Mouse (Mus musculus): ENCODE measurements around the gene Carmil3. TPM values are rescaled to one million over a fixed set of nuclear protein-coding genes. Genes with fewer than 3 reads are reported as not detected.

Carmil3 gene
- polyA plus RNA-seq, 1 experiment from 2014 or later: 14.6 TPM

GRCm38 (mm10) chr14:55540067-55540786, 49.8 kb downstream of the Carmil3 start, which contains the start of gene Pck2:
TSS of gene Pck2 (plus strand) at chr14:55540266.
- H3K36me3 ChIP-seq (ENCODE audit: control insufficient read depth, insufficient read depth, low read length): no peaks in the 10 kb centered on the region
- H3K4me3 ChIP-seq (ENCODE audit: low read depth, low read length): peak within 1 kb of the TSS; percentile 54
- peaks cover 8% of the 10 kb centered on the region; the same call in 1 of the 2 replicates for H3K4me1 ChIP-seq (replicated peaks; ENCODE audit: control insufficient read depth, insufficient read depth, low read length)
- peak; percentile 86 for ATAC-seq (replicated peaks; ENCODE audit: low FRiP score)
- no peaks in the 10 kb centered on the region for H3K27me3 ChIP-seq (ENCODE audit: control insufficient read depth, insufficient read depth, low read length)
- peak; percentile 87 for DNase-seq (ENCODE audit: low spot score)
- H3K9ac ChIP-seq (ENCODE audit: low read length): peak within 1 kb of the TSS; percentile 77
- H3K4me2 ChIP-seq (ENCODE audit: low read depth, low read length, severe bottlenecking): peak within 1 kb of the TSS; percentile 83
- H3K9me3 ChIP-seq (ENCODE audit: control insufficient read depth, low read length): no peaks in the 10 kb centered on the region
- H3K27ac ChIP-seq (ENCODE audit: low read depth, low read length): peak within 1 kb of the TSS; percentile 72
- under 1% methylated on average over 32 of the region's 32 CpGs for WGBS

GRCm38 (mm10) chr14:55540787-55541321, 50.4 kb downstream of the Carmil3 start:
- Histone ChIP-seq H3K9ac (ENCODE audit: low read length) (peak overlapping the region; percentile 77), H3K4me1 (replicated peaks; ENCODE audit: control insufficient read depth, insufficient read depth, low read length) (peaks cover 8% of the 10 kb centered on the region; the same call in 1 of the 2 replicates), H3K9me3 (ENCODE audit: control insufficient read depth, low read length) (no peaks in the 10 kb centered on the region), H3K27ac (ENCODE audit: low read depth, low read length) (peak overlapping the region; percentile 72), H3K27me3 (ENCODE audit: control insufficient read depth, insufficient read depth, low read length) (no peaks in the 10 kb centered on the region), H3K36me3 (ENCODE audit: control insufficient read depth, insufficient read depth, low read length) (no peaks in the 10 kb centered on the region), H3K4me3 (ENCODE audit: low read depth, low read length) (peak overlapping the region; percentile 54), H3K4me2 (ENCODE audit: low read depth, low read length, severe bottlenecking) (peak overlapping the region; percentile 83)
- WGBS: 9% methylated on average over 10 of the region's 10 CpGs
- ATAC-seq (replicated peaks; ENCODE audit: low FRiP score) (peak; percentile 32; the same call in 1 of the 2 replicates), DNase-seq (ENCODE audit: low spot score) (peak; percentile 79)

GRCm38 (mm10) chr14:55542268-55542667, 51.8 kb downstream of the Carmil3 start:
- no peak for DNase-seq (ENCODE audit: low spot score)
- H3K4me2 ChIP-seq (ENCODE audit: low read depth, low read length, severe bottlenecking): no peak overlapping the region
- no peak overlapping the region for H3K9ac ChIP-seq (ENCODE audit: low read length)
- H3K4me3 ChIP-seq (ENCODE audit: low read depth, low read length): no peak overlapping the region
- peaks cover 8% of the 10 kb centered on the region; the same call in 1 of the 2 replicates for H3K4me1 ChIP-seq (replicated peaks; ENCODE audit: control insufficient read depth, insufficient read depth, low read length)
- H3K27me3 ChIP-seq (ENCODE audit: control insufficient read depth, insufficient read depth, low read length): no peaks in the 10 kb centered on the region
- WGBS: 96% methylated on average over 12 of the region's 12 CpGs
- no peak for ATAC-seq (replicated peaks; ENCODE audit: low FRiP score)
- no peaks in the 10 kb centered on the region for H3K36me3 ChIP-seq (ENCODE audit: control insufficient read depth, insufficient read depth, low read length)
- no peak overlapping the region for H3K27ac ChIP-seq (ENCODE audit: low read depth, low read length)
- no peaks in the 10 kb centered on the region for H3K9me3 ChIP-seq (ENCODE audit: control insufficient read depth, low read length)

GRCm38 (mm10) chr14:55544334-55544733, 53.9 kb downstream of the Carmil3 start:
- ATAC-seq (replicated peaks; ENCODE audit: low FRiP score) (no peak), DNase-seq (ENCODE audit: low spot score) (no peak)
- Histone ChIP-seq H3K4me1 (replicated peaks; ENCODE audit: control insufficient read depth, insufficient read depth, low read length) (peaks cover 8% of the 10 kb centered on the region; the same call in 1 of the 2 replicates), H3K4me3 (ENCODE audit: low read depth, low read length) (no peak overlapping the region), H3K27me3 (ENCODE audit: control insufficient read depth, insufficient read depth, low read length) (no peaks in the 10 kb centered on the region), H3K4me2 (ENCODE audit: low read depth, low read length, severe bottlenecking) (no peak overlapping the region), H3K36me3 (ENCODE audit: control insufficient read depth, insufficient read depth, low read length) (no peaks in the 10 kb centered on the region; the same call in 1 of the 2 replicates), H3K27ac (ENCODE audit: low read depth, low read length) (no peak overlapping the region), H3K9me3 (ENCODE audit: control insufficient read depth, low read length) (no peaks in the 10 kb centered on the region), H3K9ac (ENCODE audit: low read length) (no peak overlapping the region)
- 87% methylated on average over 9 of the region's 9 CpGs for WGBS

- DNase-seq (ENCODE audit: low spot score) (no peak), ATAC-seq (replicated peaks; ENCODE audit: low FRiP score) (no peak)
- H3K4me2 ChIP-seq (ENCODE audit: low read depth, low read length, severe bottlenecking): no peak overlapping the region
- H3K36me3 ChIP-seq (ENCODE audit: control insufficient read depth, insufficient read depth, low read length): no peaks in the 10 kb centered on the region; the same call in 1 of the 2 replicates
- H3K4me3 ChIP-seq (ENCODE audit: low read depth, low read length): no peak overlapping the region
- H3K9ac ChIP-seq (ENCODE audit: low read length): no peak overlapping the region
- no peak overlapping the region for H3K27ac ChIP-seq (ENCODE audit: low read depth, low read length)
- WGBS: 89% methylated on average over 6 of the region's 6 CpGs
- no peaks in the 10 kb centered on the region for H3K9me3 ChIP-seq (ENCODE audit: control insufficient read depth, low read length)
- H3K27me3 ChIP-seq (ENCODE audit: control insufficient read depth, insufficient read depth, low read length): no peaks in the 10 kb centered on the region
- H3K4me1 ChIP-seq (replicated peaks; ENCODE audit: control insufficient read depth, insufficient read depth, low read length): no peaks in the 10 kb centered on the region
Observed at GRCm38 (mm10) chr14:55550191-55550590, 59.7 kb downstream of the Carmil3 start.

GRCm38 (mm10) chr14:55551347-55551746, 60.9 kb downstream of the Carmil3 start:
- no peak overlapping the region for H3K4me2 ChIP-seq (ENCODE audit: low read depth, low read length, severe bottlenecking)
- H3K4me3 ChIP-seq (ENCODE audit: low read depth, low read length): no peak overlapping the region
- no peaks in the 10 kb centered on the region for H3K27me3 ChIP-seq (ENCODE audit: control insufficient read depth, insufficient read depth, low read length)
- ATAC-seq (replicated peaks; ENCODE audit: low FRiP score) (no peak), DNase-seq (ENCODE audit: low spot score) (no peak)
- no peaks in the 10 kb centered on the region for H3K4me1 ChIP-seq (replicated peaks; ENCODE audit: control insufficient read depth, insufficient read depth, low read length)
- no peak overlapping the region for H3K27ac ChIP-seq (ENCODE audit: low read depth, low read length)
- H3K36me3 ChIP-seq (ENCODE audit: control insufficient read depth, insufficient read depth, low read length): no peaks in the 10 kb centered on the region; the same call in 1 of the 2 replicates
- H3K9me3 ChIP-seq (ENCODE audit: control insufficient read depth, low read length): no peaks in the 10 kb centered on the region
- H3K9ac ChIP-seq (ENCODE audit: low read length): no peak overlapping the region
- 69% methylated on average over 5 of the region's 5 CpGs for WGBS

GRCm38 (mm10) chr14:55551794-55552193, 61.3 kb downstream of the Carmil3 start:
- no peak for DNase-seq (ENCODE audit: low spot score)
- H3K4me3 ChIP-seq (ENCODE audit: low read depth, low read length): no peak overlapping the region
- WGBS: 90% methylated on average over 8 of the region's 8 CpGs

GRCm38 (mm10) chr14:55554635-55555034, 64.2 kb downstream of the Carmil3 start:
- Histone ChIP-seq H3K36me3 (ENCODE audit: control insufficient read depth, insufficient read depth, low read length) (no peaks in the 10 kb centered on the region), H3K27me3 (ENCODE audit: control insufficient read depth, insufficient read depth, low read length) (no peaks in the 10 kb centered on the region), H3K4me2 (ENCODE audit: low read depth, low read length, severe bottlenecking) (no peak overlapping the region), H3K4me1 (replicated peaks; ENCODE audit: control insufficient read depth, insufficient read depth, low read length) (no peaks in the 10 kb centered on the region), H3K4me3 (ENCODE audit: low read depth, low read length) (no peak overlapping the region), H3K9ac (ENCODE audit: low read length) (no peak overlapping the region), H3K27ac (ENCODE audit: low read depth, low read length) (no peak overlapping the region), H3K9me3 (ENCODE audit: control insufficient read depth, low read length) (no peaks in the 10 kb centered on the region)
- DNase-seq (ENCODE audit: low spot score) (no peak), ATAC-seq (replicated peaks; ENCODE audit: low FRiP score) (no peak)

More at GRCm38 (mm10) chr14:55551794-55552193, 61.3 kb downstream of the Carmil3 start:
- H3K4me1 ChIP-seq (replicated peaks; ENCODE audit: control insufficient read depth, insufficient read depth, low read length): no peaks in the 10 kb centered on the region
- no peaks in the 10 kb centered on the region; the same call in 1 of the 2 replicates for H3K36me3 ChIP-seq (ENCODE audit: control insufficient read depth, insufficient read depth, low read length)
- no peak overlapping the region for H3K9ac ChIP-seq (ENCODE audit: low read length)
- H3K9me3 ChIP-seq (ENCODE audit: control insufficient read depth, low read length): no peaks in the 10 kb centered on the region
- H3K27me3 ChIP-seq (ENCODE audit: control insufficient read depth, insufficient read depth, low read length): no peaks in the 10 kb centered on the region
- H3K4me2 ChIP-seq (ENCODE audit: low read depth, low read length, severe bottlenecking): no peak overlapping the region
- no peak for ATAC-seq (replicated peaks; ENCODE audit: low FRiP score)
- no peak overlapping the region for H3K27ac ChIP-seq (ENCODE audit: low read depth, low read length)

All from forebrain, embryonic 11.5 days (tissue).